Mouse (Mus musculus) heart, postnatal 0 days (tissue): ENCODE measurements around the gene Ercc6. TPM values are rescaled to one million over a fixed set of nuclear protein-coding genes. Genes with fewer than 3 reads are reported as not detected.

Source experiments
- ATAC-seq: fragments of 200-750 bp; cut with Nextera tagmentation; 2 replicates; pipeline ENCODE4 v1.8.0; 2017; ENCODE audit warnings: low read depth, moderate number of reproducible peaks, moderate library complexity; ENCODE audit not compliant: insufficient read depth
- DNase-seq: peaks from one replicate; pipeline ENCODE4 v3.0.0-alpha.2; 2016; ENCODE audit warnings: low spot score
- H3K27ac ChIP-seq: fragments of 300-500 bp; sonication (generic); 2 replicates; pipeline ENCODE4 v1.5.1; 2014; ENCODE audit warnings: low read depth, mild to moderate bottlenecking
- H3K27me3 ChIP-seq: fragments of 300-500 bp; sonication (generic); 2 replicates; pipeline ENCODE4 v1.6.1; 2014; ENCODE audit warnings: low read length, mixed read lengths; ENCODE audit not compliant: control insufficient read depth, insufficient read depth
- H3K36me3 ChIP-seq: fragments of 300-500 bp; sonication (generic); replicated peaks from 2 replicates; pipeline ENCODE4 v1.6.1; 2014; ENCODE audit warnings: low read length, mixed read lengths; ENCODE audit not compliant: control insufficient read depth, insufficient read depth
- H3K4me1 ChIP-seq: fragments of 300-500 bp; sonication (generic); 2 replicates; pipeline ENCODE4 v1.6.1; 2014; ENCODE audit warnings: antibody characterized with exemption; ENCODE audit not compliant: control insufficient read depth, insufficient read depth
- H3K4me2 ChIP-seq: fragments of 300-500 bp; sonication (generic); 2 replicates; pipeline ENCODE4 v1.6.1; 2014; ENCODE audit warnings: low read depth, mild to moderate bottlenecking, low read length, moderate library complexity
- H3K4me3 ChIP-seq: fragments of 300-500 bp; sonication (generic); 2 replicates; pipeline ENCODE4 v1.5.1; 2014; ENCODE audit warnings: low read depth, low read length
- H3K9ac ChIP-seq: fragments of 300-500 bp; sonication (generic); replicated peaks from 2 replicates; pipeline ENCODE4 v1.6.1; 2014; ENCODE audit warnings: low read depth, low read length, mixed read lengths
- H3K9me3 ChIP-seq: fragments of 300-500 bp; sonication (generic); replicated peaks from 2 replicates; pipeline ENCODE4 v1.6.1; 2016; ENCODE audit warnings: low read length; ENCODE audit not compliant: control insufficient read depth
- CTCF ChIP-seq: IDR thresholded peaks from 2 replicates; pipeline ENCODE4 v1.5.1; 2016; ENCODE audit warnings: antibody characterized with exemption, control low read depth, low read depth
- EP300 ChIP-seq: IDR thresholded peaks from 2 replicates; pipeline ENCODE4 v1.6.1; 2016; ENCODE audit warnings: antibody characterized with exemption, low read depth
- WGBS: fragments of 180-500 bp; shearing (Covaris S2); extraction: QIAGEN DNeasy Blood & Tissue Kit; methylation state at CpG from one replicate; pipeline ENCODE4 v1.1.7; 2014; 5-methylcytosine and 5-hydroxymethylcytosine counted together
- polyA plus RNA-seq: library from polyadenylated mRNA; unstranded; fragments of >200 nt; fragmentation: Nextera tagmentation; extraction: Ambion mirVana; gene quantifications from 2 replicates; pipeline ENCODE4 v1.2.1, GENCODE M21; 2015
- total RNA-seq: library from RNA; depleted of rRNA; stranded (reverse); fragments of >200 nt; gene quantifications from 2 replicates; pipeline ENCODE4 v1.2.3, GENCODE M21; 2014; ENCODE audit warnings: low replicate concordance

Gene Ercc6
- total and polyA plus RNA-seq, 2 experiments from 2014 or later = 5.2 to 5.5 TPM

- Histone ChIP-seq H3K4me3 (no peak overlapping the region), H3K27me3 (no peaks in the 10 kb centered on the region), H3K4me2 (no peak overlapping the region), H3K9ac (no peak overlapping the region), H3K36me3 (no peaks in the 10 kb centered on the region), H3K4me1 (no peaks in the 10 kb centered on the region), H3K27ac (no peak overlapping the region), H3K9me3 (no peaks in the 10 kb centered on the region)
- no peak; the same call in 1 of the 2 replicates for ATAC-seq
- 15% methylated on average over 10 of the region's 10 CpGs for WGBS
- TF ChIP-seq EP300 (no peak), CTCF (peak; percentile 93)
- DNase-seq = peak; percentile 37
Measured at GRCm38 (mm10) chr14:32587013-32587784, 73.9 kb downstream of the Ercc6 start.

GRCm38 (mm10) chr14:32590377-32590776 is 77.1 kb downstream of the Ercc6 start:
- Histone ChIP-seq H3K27ac (no peak overlapping the region), H3K4me1 (no peaks in the 10 kb centered on the region), H3K4me3 (no peak overlapping the region), H3K27me3 (peaks cover 28% of the 10 kb centered on the region), H3K36me3 (no peaks in the 10 kb centered on the region), H3K9me3 (no peaks in the 10 kb centered on the region), H3K9ac (no peak overlapping the region), H3K4me2 (no peak overlapping the region)
- ATAC-seq (no peak), DNase-seq (no peak)
- WGBS = 61% methylated on average over 3 of the region's 3 CpGs
- TF ChIP-seq CTCF = no peak
- no peak for TF ChIP-seq EP300

- ATAC-seq (peak; percentile 69), DNase-seq (peak; percentile 80)
- peaks cover 99% of the 10 kb centered on the region for H3K27me3 ChIP-seq
- peak overlapping the region; percentile 20; the same call in 1 of the 2 replicates for H3K4me2 ChIP-seq
- H3K9ac ChIP-seq = no peak overlapping the region
- no peaks in the 10 kb centered on the region for H3K4me1 ChIP-seq
- TF ChIP-seq EP300 (no peak), CTCF (no peak)
- H3K9me3 ChIP-seq = no peaks in the 10 kb centered on the region
- WGBS = 1% methylated on average over 70 of the region's 78 CpGs
- H3K36me3 ChIP-seq = no peaks in the 10 kb centered on the region
- peak overlapping the region; percentile 20 for H3K4me3 ChIP-seq
- H3K27ac ChIP-seq = no peak overlapping the region
Measured at GRCm38 (mm10) chr14:32597232-32598231, 84.2 kb downstream of the Ercc6 start.

- Histone ChIP-seq H3K4me2 (no peak overlapping the region), H3K4me3 (no peak overlapping the region)
- TF ChIP-seq CTCF = no peak
- TF ChIP-seq EP300 = no peak
Measured at GRCm38 (mm10) chr14:32598437-32599219, 85.3 kb downstream of the Ercc6 start.

More at GRCm38 (mm10) chr14:32598437-32599219, 85.3 kb downstream of the Ercc6 start:
- WGBS = 7% methylated on average over 23 of the region's 23 CpGs
- Histone ChIP-seq H3K4me1 (no peaks in the 10 kb centered on the region), H3K9ac (no peak overlapping the region), H3K36me3 (no peaks in the 10 kb centered on the region), H3K27me3 (peaks cover 98% of the 10 kb centered on the region), H3K27ac (no peak overlapping the region), H3K9me3 (no peaks in the 10 kb centered on the region)
- DNase-seq = no peak
- ATAC-seq = no peak
